Mouse (Mus musculus) neural tube, embryonic 12.5 days (tissue): ENCODE data around the gene Hus1b. TPM values are rescaled to one million over a fixed set of nuclear protein-coding genes. Genes with fewer than 3 reads are reported as not detected.
A peak's percentile ranks its signal among the peaks of the same experiment; 100 is the strongest.

Experiments
- ATAC-seq: fragments of 200-750 bp; cut with Nextera tagmentation; 2 replicates; pipeline ENCODE4 v1.8.0; 2017; ENCODE audit warnings: low read depth, mild to moderate bottlenecking, moderate TSS enrichment, moderate library complexity; ENCODE audit not compliant: low FRiP score
- H3K27ac ChIP-seq: fragments of 300-500 bp; sonication (generic); 2 replicates; pipeline ENCODE4 v1.5.1; 2016
- H3K27me3 ChIP-seq: fragments of 300-500 bp; sonication (generic); replicated peaks from 2 replicates; pipeline ENCODE4 v1.6.1; 2016; ENCODE audit warnings: mild to moderate bottlenecking
- H3K36me3 ChIP-seq: fragments of 300-500 bp; sonication (generic); 2 replicates; pipeline ENCODE4 v1.6.1; 2016; ENCODE audit warnings: mild to moderate bottlenecking
- H3K4me1 ChIP-seq: fragments of 300-500 bp; sonication (generic); 2 replicates; pipeline ENCODE4 v1.6.1; 2016
- H3K4me2 ChIP-seq: fragments of 300-500 bp; sonication (generic); replicated peaks from 2 replicates; pipeline ENCODE4 v1.6.1; 2016; ENCODE audit warnings: mild to moderate bottlenecking
- H3K4me3 ChIP-seq: fragments of 300-500 bp; sonication (generic); 2 replicates; pipeline ENCODE4 v1.5.1; 2016
- H3K9ac ChIP-seq: fragments of 300-500 bp; sonication (generic); 2 replicates; pipeline ENCODE4 v1.6.1; 2016; ENCODE audit warnings: mild to moderate bottlenecking
- H3K9me3 ChIP-seq: fragments of 300-500 bp; sonication (generic); 2 replicates; pipeline ENCODE4 v1.6.1; 2016; ENCODE audit warnings: mild to moderate bottlenecking
- WGBS: fragments of 180-500 bp; shearing (Covaris S2); methylation state at CpG from one replicate; pipeline ENCODE4 v1.1.7; 2016; 5-methylcytosine and 5-hydroxymethylcytosine counted together
- polyA plus RNA-seq: library from polyadenylated mRNA; unstranded; fragments of >200 nt; fragmentation: Nextera tagmentation; extraction: Ambion mirVana; gene quantifications from 2 replicates; pipeline ENCODE4 v1.2.1, GENCODE M21; 2016

The Hus1b gene
- polyA plus RNA-seq = not detected in 2 replicates

DNA sequence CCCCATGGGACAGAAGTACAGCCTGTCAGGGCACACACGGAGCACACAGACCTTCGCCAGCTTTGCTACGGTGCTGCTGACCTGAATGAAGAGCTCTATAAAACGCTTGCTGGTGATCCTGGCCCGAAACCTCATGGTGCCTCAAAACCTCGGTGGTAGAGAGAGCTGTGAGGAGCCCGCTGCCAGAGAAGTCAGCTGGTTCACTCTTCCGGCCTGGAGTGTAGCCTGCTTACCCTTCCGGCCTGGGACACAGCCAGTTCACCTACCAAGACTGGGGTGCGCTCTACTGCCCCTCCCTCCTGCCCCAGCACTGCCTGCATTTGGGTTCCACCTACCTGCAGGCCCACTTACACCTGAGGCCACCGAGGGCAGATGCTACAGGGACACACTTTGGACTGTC lies at the start of gene Hus1b:
Gene Hus1b (minus strand): TSS at position 220 of the 400 bp plus-strand sequence.
- Histone ChIP-seq H3K9ac (no peak within 1 kb of the TSS), H3K27ac (no peak within 1 kb of the TSS), H3K9me3 (no peaks in the 10 kb centered on the region), H3K4me3 (no peak within 1 kb of the TSS), H3K27me3 (no peaks in the 10 kb centered on the region), H3K36me3 (peaks cover 7% of the 10 kb centered on the region), H3K4me1 (no peaks in the 10 kb centered on the region), H3K4me2 (no peak within 1 kb of the TSS)
- ATAC-seq = no peak
- WGBS = 89% methylated on average over 11 of the region's 11 CpGs

DNA sequence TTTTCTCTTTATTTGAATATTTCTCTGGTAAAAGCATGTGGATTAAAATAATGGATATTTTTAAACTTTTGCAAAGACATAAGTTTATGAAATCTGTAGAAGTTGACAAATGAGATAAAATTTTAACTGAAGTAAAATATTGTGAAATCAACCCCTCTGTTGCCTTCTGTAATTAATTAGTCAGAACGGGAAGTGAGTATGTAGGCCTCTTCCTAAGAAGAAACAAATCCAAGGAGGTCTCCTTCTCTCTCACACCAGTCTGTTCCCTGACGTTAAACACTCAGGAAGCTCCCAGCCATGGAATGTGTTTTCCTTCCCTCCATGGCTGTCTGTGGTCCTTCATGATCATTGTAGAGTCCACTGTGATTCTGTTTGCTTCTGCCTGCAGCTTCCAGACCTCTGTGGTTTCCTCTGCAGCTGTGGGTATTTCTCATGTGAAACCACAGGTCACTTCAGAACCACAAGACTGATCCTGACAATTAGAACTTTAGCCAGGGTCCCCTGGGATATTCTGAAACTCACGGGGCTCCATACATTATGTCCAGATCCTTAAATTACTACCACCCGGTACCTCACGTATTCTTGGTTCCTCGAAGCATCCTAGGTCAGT lies 46.8 kb upstream of the Hus1b start:
- H3K27ac ChIP-seq = no peak overlapping the region
- no peaks in the 10 kb centered on the region for H3K36me3 ChIP-seq
- H3K9ac ChIP-seq = no peak overlapping the region
- H3K4me3 ChIP-seq = no peak overlapping the region
- H3K4me1 ChIP-seq = no peaks in the 10 kb centered on the region
- H3K4me2 ChIP-seq = no peak overlapping the region
- ATAC-seq = no peak
- no peaks in the 10 kb centered on the region for H3K9me3 ChIP-seq
- H3K27me3 ChIP-seq = no peaks in the 10 kb centered on the region; the same call in 1 of the 2 replicates
- WGBS = 77% methylated on average over 6 of the region's 6 CpGs

DNA sequence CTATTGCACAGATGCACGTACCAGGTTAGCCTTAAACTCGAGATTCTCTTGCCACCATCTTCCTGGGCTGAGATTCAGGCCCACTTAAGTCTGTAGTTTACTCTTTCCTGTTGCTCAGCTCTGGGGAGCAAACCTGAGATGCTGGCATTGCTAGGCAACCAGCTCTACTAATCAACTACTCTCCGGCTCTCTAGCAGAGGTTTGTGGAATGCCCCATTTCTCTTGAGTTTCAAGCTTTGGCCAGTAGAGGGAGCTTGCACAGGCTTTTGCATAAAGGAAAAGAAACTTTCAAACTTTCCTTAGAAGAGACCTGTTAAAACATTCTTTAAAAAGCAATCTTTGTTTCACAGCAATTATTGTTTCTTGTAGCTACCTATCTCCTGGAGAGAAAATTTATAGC lies 46.3 kb upstream of the Hus1b start:
- Histone ChIP-seq H3K36me3 (no peaks in the 10 kb centered on the region), H3K27me3 (no peaks in the 10 kb centered on the region; the same call in 1 of the 2 replicates), H3K27ac (no peak overlapping the region), H3K4me1 (no peaks in the 10 kb centered on the region), H3K9ac (no peak overlapping the region), H3K9me3 (no peaks in the 10 kb centered on the region), H3K4me2 (no peak overlapping the region), H3K4me3 (no peak overlapping the region)
- WGBS = 32% methylated on average over 3 of the region's 3 CpGs
- no peak for ATAC-seq

DNA sequence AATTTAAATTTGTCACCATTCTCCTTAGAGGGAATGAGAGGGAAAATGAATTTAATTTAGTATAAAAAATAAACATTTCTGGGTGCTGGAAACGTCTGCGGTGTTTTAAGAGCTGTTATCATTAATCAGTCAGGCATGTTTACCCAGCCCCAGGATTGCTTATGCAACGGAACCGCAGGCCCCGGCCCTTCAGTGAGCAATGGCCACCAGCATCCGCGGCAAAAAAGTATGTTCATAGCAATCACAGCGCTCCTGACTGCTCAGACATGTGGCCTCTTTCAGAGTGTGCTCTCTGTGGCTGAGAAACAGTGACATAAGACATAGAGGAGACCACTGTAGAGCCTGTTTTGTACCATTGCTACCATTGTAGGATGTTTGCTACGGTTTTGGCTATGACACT lies 42.7 kb upstream of the Hus1b start:
- WGBS = 72% methylated on average over 9 of the region's 9 CpGs

DNA sequence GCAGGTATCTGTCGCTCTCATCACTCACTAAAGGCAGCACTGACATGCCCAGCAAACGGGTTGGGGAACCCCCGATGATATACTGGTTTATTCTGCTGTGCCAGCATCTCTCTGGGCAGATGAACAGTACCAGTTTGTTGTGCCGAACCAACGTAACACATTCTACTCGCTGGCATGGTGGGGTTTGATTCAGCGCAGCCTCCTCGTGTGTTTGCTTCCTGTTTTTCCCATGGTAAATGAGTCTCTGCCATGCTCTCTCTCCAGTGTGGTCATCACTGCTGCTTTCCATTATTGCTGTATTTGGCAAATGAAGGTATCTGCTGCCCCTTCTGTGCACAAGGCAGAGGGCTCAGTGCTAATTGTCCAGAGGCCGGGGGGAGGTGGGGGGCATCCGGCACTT lies 42.2 kb upstream of the Hus1b start:
- no peaks in the 10 kb centered on the region; the same call in 1 of the 2 replicates for H3K27me3 ChIP-seq
- ATAC-seq = no peak
- no peaks in the 10 kb centered on the region for H3K9me3 ChIP-seq
- H3K9ac ChIP-seq = no peak overlapping the region
- H3K4me2 ChIP-seq = no peak overlapping the region
- WGBS = 89% methylated on average over 10 of the region's 10 CpGs
- H3K27ac ChIP-seq = no peak overlapping the region
- peaks cover 9% of the 10 kb centered on the region; the same call in 1 of the 2 replicates for H3K4me1 ChIP-seq
- no peak overlapping the region for H3K4me3 ChIP-seq
- no peaks in the 10 kb centered on the region for H3K36me3 ChIP-seq

More for the DNA sequence above, 42.7 kb upstream of the Hus1b start:
- Histone ChIP-seq H3K4me3 (no peak overlapping the region), H3K4me2 (no peak overlapping the region), H3K27ac (no peak overlapping the region), H3K36me3 (no peaks in the 10 kb centered on the region), H3K4me1 (peaks cover 9% of the 10 kb centered on the region; the same call in 1 of the 2 replicates), H3K27me3 (no peaks in the 10 kb centered on the region; the same call in 1 of the 2 replicates), H3K9ac (no peak overlapping the region), H3K9me3 (no peaks in the 10 kb centered on the region)
- no peak for ATAC-seq

DNA sequence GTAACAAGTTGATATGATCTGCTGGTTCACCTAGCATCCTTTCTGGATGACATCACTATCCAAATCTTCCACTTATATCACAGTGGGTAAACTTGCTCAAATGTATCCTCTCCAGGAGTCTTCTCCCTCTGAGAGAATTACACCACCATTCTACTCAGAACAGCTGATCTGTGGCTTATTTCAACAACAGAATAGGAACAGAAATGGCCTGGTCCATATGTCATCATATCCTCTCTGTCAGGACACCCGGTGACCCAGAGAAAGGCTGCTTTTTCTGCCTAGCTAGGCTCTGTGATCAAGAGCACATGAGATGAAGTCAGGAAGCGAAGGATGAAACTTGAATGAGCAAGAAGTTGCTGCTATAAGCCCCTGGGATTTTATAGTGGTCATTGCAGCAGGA lies 40.1 kb upstream of the Hus1b start:
- Histone ChIP-seq H3K9me3 (no peaks in the 10 kb centered on the region), H3K27me3 (no peaks in the 10 kb centered on the region; the same call in 1 of the 2 replicates), H3K4me2 (no peak overlapping the region), H3K4me3 (no peak overlapping the region), H3K9ac (no peak overlapping the region), H3K36me3 (no peaks in the 10 kb centered on the region), H3K4me1 (peaks cover 9% of the 10 kb centered on the region; the same call in 1 of the 2 replicates), H3K27ac (no peak overlapping the region)
- no peak for ATAC-seq
- WGBS = 75% methylated on average over 2 of the region's 2 CpGs

DNA sequence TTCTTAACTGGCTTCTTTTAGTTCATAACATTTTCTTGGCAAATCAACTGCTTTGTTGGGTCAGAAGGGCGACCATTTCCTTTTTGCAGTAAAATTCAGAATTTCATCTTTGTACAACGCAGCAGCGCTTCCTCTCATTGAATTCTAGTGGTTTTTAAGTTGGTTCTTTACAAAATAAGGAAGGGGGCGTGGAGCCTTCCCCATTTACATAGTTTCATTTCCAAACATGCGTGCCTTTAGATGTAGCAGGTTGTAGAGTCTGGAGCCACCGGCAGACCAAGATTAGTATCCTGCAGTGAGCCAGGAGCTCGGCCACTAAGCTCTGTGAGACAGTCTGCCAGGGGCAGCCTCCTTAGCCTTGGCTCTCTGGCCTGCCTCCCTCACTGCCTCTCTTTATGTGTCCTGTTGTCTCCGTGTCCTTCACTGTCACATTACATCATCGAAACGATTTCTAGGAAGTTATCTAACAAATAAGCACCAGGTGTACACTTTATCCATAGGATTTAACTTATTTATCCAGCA lies 39.4 kb upstream of the Hus1b start:
- H3K4me3 ChIP-seq = no peak overlapping the region
- 79% methylated on average over 10 of the region's 10 CpGs for WGBS
- no peak overlapping the region for H3K9ac ChIP-seq
- H3K9me3 ChIP-seq = no peaks in the 10 kb centered on the region
- H3K36me3 ChIP-seq = no peaks in the 10 kb centered on the region
- H3K27ac ChIP-seq = no peak overlapping the region
- H3K27me3 ChIP-seq = no peaks in the 10 kb centered on the region; the same call in 1 of the 2 replicates
- ATAC-seq = no peak
- no peak overlapping the region for H3K4me2 ChIP-seq
- peaks cover 9% of the 10 kb centered on the region; the same call in 1 of the 2 replicates for H3K4me1 ChIP-seq

DNA sequence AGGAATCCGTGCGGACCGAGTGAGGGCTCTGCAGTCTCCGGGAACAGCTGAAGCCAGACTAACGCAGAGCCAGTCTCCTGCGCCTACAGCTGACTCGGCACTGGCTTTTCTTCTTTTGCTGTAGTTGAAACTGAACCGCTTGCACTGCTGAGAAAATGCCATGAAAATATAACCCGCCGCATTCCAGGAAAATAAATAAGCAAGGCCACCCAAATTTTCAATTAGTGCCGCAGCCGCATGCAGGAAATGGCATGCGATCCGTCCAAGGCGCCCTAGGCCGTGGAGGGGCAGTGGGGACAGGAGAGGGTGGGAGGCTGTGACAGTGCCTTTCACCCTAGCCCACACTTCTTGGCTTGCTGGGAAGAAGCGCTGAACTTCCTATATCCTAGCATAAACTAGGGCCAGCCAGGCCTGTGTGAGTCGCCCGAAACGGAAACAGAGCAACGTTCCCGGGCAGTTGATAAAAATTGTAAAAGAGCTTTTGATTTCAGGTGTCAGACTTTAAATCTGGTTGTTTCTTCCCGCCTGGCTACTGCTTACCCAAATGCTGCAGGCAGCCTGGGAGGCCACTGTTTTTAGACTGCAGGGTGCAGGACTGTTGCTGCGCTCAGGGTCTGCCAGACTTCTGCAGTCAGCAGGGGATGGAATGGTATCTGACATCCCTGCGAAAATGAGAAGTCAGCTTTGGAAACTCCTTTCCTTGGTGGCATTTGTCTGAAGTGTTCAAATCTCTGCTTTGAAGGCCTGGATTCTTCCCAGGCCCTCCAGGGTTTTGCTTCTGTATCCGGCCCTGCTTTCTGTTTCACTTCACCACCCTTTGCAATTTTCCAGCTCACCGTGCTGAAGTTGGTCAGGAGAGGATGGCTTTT lies 38.3 kb upstream of the Hus1b start:
- WGBS = 20% methylated on average over 27 of the region's 27 CpGs
- H3K27ac ChIP-seq = no peak overlapping the region
- peaks cover 9% of the 10 kb centered on the region; the same call in 1 of the 2 replicates for H3K4me1 ChIP-seq
- no peaks in the 10 kb centered on the region for H3K36me3 ChIP-seq
- H3K9ac ChIP-seq = peak overlapping the region; percentile 22; the same call in 1 of the 2 replicates
- H3K9me3 ChIP-seq = no peaks in the 10 kb centered on the region
- H3K4me2 ChIP-seq = peak overlapping the region; percentile 63
- no peaks in the 10 kb centered on the region for H3K27me3 ChIP-seq
- peak overlapping the region; percentile 31 for H3K4me3 ChIP-seq
- peak; percentile 68; the same call in 1 of the 2 replicates for ATAC-seq

DNA sequence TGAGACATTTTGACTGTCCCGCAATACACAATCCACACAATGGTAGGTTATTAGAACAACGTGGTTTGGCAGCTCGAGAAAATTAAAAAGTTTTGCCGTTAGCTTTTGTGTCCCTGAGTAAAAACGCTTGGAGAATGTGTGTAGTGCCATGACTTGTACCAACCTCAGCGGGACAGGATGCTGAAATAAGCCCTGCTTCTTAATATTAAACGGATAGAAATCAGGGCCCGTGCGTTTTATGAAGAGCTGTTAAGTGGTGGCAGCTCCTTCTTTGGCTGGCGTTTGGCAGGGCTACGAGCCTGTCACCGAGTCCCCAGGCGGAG lies 37.7 kb upstream of the Hus1b start:
- Histone ChIP-seq H3K27me3 (no peaks in the 10 kb centered on the region), H3K4me1 (peaks cover 9% of the 10 kb centered on the region; the same call in 1 of the 2 replicates), H3K36me3 (no peaks in the 10 kb centered on the region), H3K4me3 (peak overlapping the region; percentile 31), H3K9me3 (no peaks in the 10 kb centered on the region), H3K4me2 (peak overlapping the region; percentile 63), H3K27ac (no peak overlapping the region), H3K9ac (no peak overlapping the region)
- 25% methylated on average over 13 of the region's 13 CpGs for WGBS
- ATAC-seq = no peak

DNA sequence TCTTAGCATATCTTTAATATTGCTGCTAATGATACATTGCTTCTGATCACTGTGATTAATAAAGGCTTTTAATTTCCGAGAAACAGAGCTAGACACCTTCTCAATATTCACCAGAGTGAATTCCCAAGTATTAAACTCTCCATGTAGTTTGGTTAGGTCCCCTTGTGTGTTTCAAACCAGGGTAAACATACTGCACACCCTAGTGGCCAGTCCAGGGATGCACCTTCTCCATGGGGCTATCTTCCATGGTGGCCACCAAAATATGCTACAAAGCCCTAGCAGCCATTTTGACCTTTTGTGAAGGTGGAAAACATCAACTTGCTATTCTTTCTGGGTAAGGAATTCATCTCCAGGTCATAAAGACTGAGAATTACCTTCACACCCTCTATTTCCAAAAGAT lies 34.1 kb upstream of the Hus1b start:
- no peak for ATAC-seq
- Histone ChIP-seq H3K9ac (no peak overlapping the region), H3K27me3 (no peaks in the 10 kb centered on the region), H3K4me3 (no peak overlapping the region), H3K27ac (no peak overlapping the region), H3K9me3 (no peaks in the 10 kb centered on the region), H3K4me2 (no peak overlapping the region), H3K36me3 (no peaks in the 10 kb centered on the region), H3K4me1 (peaks cover 9% of the 10 kb centered on the region; the same call in 1 of the 2 replicates)
- 58% methylated on average over 1 of the region's 1 CpGs for WGBS

DNA sequence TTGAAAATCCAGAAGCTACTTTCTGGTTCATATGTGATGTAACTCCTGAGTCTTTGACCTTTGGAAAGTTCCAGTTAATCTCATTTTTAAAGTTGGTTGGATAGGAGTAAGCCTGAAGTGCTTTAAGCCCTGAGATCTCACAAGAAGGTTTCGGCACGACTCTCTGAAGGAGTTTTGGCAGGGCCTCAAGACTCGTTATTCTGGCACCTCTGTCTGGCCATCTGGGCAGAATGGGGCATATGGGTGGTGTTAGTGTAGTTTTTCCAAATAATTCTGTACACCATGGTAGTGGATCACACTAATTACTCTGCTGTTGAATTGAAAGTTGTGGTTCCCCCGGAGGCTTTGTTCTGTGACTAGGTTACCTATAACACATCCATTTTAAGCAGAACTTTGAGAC lies 30.7 kb upstream of the Hus1b start:
- Histone ChIP-seq H3K27ac (no peak overlapping the region), H3K9ac (no peak overlapping the region), H3K9me3 (no peaks in the 10 kb centered on the region), H3K27me3 (no peaks in the 10 kb centered on the region), H3K4me2 (no peak overlapping the region), H3K36me3 (no peaks in the 10 kb centered on the region), H3K4me3 (no peak overlapping the region), H3K4me1 (0 out of 2 replicates have a peak, but pooled peaks cover 6% of the 10 kb centered on the region)
- ATAC-seq = no peak
- 79% methylated on average over 4 of the region's 4 CpGs for WGBS

DNA sequence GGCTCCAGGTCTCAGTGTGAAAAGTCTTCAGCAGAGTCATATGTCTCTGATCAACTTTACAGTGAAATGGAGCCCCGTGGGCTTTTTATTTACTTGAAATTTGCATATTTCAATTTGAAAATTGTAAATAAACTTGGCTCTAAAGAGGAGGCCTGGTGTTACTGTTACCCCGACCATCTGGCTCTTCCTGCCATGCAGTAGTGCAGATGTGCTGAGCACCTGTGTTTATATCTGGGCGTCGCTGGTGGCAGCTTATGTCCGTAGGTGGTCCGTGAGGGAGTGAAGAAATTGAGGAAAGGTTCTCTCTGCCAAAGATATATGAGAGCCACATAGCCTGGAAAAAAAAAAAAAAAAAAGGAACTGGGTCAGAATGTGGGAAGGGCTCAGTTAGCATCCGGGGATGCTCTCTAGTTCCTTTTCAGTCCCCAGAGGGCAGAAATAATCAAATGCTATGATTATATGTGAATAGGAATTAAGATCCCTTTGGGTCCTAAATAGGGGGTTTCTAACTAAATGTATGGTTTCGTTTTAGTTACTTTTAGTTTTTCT lies 29.1 kb upstream of the Hus1b start:
- H3K9ac ChIP-seq = no peak overlapping the region
- WGBS = 65% methylated on average over 8 of the region's 8 CpGs
- no peak overlapping the region for H3K4me3 ChIP-seq
- H3K36me3 ChIP-seq = no peaks in the 10 kb centered on the region
- no peak overlapping the region for H3K27ac ChIP-seq
- H3K4me2 ChIP-seq = no peak overlapping the region
- no peaks in the 10 kb centered on the region for H3K27me3 ChIP-seq
- H3K4me1 ChIP-seq = 0 out of 2 replicates have a peak, but pooled peaks cover 6% of the 10 kb centered on the region
- ATAC-seq = no peak
- no peaks in the 10 kb centered on the region for H3K9me3 ChIP-seq
